Mouse (Mus musculus) fibroblast of lung, adult 2 months (primary cell): ENCODE measurements around the gene Cmss1.

Source experiments
- DNase-seq: peaks from one replicate; pipeline ENCODE4 v3.0.0-alpha.2; 2011; ENCODE audit warnings: low read depth

Cmss1 gene

DNA sequence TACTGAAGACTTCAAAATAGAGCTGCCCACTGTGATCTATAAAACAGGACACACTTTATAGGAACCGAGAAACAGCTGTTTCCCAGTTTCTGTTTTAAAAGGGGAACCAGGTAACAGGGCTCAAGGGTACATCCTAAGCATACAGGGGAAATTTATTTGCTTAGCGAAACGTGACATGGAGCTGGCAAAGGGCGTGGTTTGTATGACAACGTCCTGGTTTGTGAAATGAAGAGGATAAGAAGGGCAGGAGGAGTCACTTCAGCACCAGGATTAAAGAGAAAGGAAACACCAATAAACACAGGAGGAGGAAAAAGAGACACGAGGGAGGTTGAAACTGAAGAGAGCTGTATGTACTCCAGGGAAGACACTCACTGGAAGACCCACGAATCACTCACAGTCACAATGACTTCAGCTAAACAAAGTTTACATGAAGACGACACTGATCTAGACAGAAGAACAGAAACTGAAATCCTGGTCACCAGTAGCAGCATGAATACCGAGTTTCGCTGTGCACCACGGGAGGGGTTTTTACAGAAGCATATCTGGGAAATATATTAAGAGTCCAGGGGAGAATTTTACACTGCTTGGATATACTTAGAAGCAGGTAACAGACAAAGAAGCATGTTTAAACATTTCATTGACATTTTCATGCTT is 269.8 kb downstream of the Cmss1 start:
- no peak for DNase-seq

- no peak for DNase-seq
Observed at GRCm38 (mm10) chr16:57332301-57332700, 274.4 kb downstream of the Cmss1 start.

DNA sequence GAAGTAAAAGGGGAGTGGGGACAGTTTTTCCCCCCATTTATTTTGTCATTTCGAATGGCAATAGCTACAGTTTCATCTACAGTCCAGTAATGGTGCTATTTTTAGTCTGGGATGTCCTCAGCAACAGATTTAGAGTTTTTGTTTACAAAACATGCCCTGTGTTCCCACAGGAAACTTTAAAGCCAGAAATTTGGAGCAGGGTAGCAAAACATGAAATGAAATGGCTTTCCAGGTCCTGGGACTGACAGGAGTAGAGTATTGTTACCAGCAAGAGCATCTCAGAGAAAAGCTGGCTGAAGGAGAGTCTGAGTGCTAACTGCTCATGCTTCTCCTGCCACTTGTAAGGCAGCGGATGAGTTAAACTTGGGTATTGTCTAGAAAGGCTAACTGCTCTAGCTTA is 276.6 kb downstream of the Cmss1 start:
- no peak for DNase-seq

GRCm38 (mm10) chr16:57329028-57329427 is 277.6 kb downstream of the Cmss1 start:
- DNase-seq = no peak

DNA sequence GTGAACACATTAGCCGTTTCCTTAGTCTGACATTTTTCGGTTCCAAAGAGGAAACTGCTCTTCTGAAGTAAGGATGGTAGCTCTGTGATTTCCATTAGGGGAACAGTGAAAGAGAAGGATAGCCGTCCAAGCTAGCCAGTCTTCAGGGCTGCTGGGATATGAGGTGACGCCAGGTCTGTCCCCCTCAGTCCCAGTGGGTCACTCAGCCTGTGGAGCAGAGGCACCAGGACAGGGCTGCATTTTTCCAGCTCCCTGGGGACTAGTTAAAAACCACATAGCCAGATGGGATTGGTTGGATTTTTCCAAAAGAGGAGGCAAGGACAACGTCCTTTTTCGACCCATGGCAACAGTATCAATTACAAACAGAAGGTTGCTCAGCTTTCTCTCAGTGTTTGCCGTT is 279.7 kb downstream of the Cmss1 start:
- no peak for DNase-seq

DNA sequence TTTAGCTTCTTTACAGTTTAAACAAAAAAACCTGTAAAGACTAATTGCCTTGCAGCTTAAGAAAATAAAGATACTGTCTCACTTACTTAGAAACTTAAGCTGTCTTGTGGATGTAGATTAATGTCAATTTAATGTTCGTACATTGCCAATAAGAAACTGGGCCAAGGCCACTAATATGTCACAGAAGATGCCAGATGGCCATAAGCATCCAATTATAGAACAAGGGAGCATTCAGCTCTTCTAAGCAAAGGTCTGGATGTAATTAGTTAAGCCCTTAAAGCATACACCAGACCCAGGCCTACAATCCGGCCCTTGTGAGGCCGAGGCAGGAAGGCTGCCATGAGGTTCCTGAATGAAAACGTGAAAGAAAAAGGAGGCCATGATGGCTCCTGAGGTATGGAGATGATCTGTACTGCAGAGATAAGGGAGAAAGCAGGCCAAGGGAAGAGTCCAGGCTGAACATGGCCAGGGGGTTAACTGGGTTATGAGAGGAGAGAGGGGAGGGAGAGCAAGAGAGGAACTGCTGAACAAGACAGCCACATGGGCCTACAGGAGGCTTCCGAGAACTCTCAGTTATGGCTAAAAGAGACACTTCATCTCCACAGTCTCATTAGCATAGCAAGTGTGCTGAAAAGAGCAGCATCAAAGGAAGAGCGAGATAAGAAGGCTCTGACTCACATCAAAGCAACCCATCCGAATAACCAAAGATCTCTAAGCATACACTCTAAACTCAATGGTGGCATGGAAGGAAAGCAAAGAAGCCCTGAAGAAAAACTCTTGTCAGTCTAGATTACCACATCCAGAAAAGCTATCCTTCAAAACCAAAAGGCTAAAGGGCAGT is 287.2 kb downstream of the Cmss1 start:
- no peak for DNase-seq

DNA sequence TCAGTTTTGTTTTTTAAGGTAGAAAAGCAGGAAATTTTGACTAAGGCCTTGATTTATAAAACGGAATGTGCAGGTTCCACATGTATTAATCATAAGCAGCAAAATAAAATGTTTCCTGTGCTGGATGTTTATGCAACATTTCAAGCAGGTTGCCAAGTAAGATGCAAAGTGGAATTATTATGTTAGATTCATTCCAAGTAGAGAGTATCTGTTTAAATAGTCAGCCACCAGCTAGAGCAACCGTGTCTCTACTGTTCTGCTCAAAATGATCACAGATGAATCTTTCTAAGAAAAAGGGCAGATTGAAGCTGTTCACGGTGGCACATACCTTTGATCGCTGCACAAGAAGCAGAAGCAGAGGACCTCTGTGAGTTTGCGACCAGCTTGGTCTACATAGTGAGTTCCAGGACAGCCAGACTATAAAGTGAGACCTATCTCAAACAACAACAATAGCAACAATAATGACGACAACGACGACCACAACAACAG is 288.0 kb downstream of the Cmss1 start:
- DNase-seq = no peak

DNA sequence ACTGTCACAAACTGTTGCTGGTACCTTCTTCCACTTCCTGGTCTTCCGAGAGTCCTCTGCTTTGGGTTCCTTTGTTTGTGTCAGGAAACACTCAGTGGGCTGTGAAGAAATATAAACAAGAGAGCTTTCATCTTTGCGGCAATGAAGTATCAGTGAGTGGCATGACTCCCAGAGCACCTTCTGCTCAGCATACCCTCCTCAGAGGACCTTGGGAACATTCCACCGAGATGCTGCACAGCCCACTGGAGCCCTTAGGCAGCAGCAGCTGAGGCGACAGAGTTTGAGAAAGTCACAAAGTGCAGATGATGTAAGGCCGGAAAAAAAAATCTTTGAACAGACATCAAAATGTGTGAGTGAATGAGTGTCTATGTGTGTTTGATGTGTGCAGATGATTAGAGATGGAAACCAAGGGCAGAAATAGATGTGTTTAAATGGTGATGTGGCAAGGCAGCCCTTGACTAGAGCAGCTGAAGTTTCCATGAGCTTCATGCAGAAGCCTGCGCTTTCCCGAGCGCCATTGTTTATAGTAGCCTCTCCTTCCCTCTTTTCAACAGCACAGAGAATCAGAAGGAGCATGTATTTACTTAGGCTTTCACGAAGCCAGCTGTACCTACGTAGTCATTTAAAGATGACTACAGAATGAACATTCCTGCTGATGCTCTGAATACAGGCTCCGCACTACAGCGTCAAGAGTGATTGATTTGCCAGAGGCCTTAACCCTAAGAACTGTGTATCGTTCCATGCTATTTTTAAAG is 288.6 kb downstream of the Cmss1 start:
- no peak for DNase-seq

DNA sequence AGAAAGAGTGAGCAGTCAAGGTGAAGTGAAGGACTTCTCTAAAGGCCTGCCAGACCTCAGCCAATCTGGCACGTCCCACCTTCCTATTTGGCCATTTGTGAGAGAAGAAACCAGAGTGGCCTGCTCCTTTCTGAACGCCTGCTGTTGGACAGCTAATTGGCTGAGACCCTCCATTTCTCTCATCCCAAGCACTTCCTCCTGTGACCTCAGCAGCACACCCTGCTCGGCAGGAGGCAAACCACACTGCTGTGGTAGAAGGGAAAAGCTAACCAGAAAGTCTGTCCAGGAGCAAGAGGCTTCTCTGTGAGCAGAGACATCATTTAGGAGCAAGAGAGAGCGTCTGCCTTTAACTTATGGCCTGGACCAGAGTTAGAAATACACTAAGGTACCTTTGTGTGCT is 289.5 kb downstream of the Cmss1 start:
- DNase-seq = no peak

DNA sequence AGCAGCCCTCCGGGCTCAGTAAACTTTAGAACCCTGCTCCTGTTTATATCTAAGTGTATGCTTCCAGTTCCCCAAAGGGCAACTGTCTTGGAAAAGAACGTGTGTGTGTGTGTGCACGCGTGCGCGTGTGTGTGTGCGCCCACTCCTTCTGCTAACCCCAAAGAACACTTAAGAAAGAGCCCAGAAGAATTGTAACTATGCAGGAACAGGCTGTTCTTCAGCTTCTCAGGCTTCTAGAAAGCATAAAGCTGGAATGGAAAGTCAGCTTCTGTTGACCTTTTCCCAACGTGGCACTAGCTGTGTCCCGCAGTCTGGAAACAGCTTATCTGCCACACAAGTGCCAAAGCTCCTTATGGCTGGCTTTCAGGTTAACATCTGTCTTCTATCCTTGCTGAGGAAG is 291.6 kb downstream of the Cmss1 start:
- DNase-seq = no peak

GRCm38 (mm10) chr16:57314236-57314635 is 292.4 kb downstream of the Cmss1 start:
- no peak for DNase-seq

GRCm38 (mm10) chr16:57313487-57313886 is 293.2 kb downstream of the Cmss1 start:
- no peak for DNase-seq

- DNase-seq = no peak
Observed at GRCm38 (mm10) chr16:57312130-57312529, 294.5 kb downstream of the Cmss1 start.

DNA sequence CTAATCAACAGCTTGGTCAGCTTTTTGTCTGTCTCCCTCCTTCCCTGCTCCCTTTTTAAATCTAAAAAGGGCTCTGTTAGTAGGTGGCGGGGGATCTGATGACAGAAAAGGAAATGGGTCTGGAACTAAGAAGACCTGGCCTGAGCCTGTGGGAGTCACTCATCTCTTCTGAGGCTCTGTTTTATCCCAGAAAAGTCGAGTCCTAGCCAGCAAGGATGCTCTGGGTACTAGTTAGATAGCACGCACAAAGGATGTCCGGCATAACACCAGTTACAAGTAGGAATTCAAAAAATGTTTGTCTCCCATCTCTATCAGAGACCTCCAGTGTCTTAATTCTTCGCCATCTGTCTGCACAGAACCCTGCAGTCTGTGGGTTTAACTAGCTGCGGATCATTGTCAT is 301.2 kb downstream of the Cmss1 start:
- no peak for DNase-seq

DNA sequence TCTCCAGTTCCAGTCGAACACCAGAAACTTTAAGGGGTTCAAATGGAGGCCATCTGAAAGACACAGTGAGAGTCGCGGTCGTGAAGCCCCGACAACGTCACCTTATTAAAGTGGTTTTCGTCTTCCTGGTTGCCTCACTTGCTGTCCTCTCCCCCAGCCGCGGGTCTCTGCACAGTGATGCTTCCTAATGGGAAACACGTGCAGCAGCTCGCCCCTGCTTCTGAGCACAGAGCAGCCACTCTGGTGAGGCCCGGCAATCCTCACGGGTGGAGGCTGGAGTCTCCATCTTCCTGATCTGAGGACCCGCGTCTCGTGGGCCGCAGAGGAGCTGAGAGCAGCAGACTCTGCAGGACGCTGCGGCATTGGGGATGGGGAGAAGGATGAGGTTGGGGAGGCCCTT is 302.9 kb downstream of the Cmss1 start:
- no peak for DNase-seq

DNA sequence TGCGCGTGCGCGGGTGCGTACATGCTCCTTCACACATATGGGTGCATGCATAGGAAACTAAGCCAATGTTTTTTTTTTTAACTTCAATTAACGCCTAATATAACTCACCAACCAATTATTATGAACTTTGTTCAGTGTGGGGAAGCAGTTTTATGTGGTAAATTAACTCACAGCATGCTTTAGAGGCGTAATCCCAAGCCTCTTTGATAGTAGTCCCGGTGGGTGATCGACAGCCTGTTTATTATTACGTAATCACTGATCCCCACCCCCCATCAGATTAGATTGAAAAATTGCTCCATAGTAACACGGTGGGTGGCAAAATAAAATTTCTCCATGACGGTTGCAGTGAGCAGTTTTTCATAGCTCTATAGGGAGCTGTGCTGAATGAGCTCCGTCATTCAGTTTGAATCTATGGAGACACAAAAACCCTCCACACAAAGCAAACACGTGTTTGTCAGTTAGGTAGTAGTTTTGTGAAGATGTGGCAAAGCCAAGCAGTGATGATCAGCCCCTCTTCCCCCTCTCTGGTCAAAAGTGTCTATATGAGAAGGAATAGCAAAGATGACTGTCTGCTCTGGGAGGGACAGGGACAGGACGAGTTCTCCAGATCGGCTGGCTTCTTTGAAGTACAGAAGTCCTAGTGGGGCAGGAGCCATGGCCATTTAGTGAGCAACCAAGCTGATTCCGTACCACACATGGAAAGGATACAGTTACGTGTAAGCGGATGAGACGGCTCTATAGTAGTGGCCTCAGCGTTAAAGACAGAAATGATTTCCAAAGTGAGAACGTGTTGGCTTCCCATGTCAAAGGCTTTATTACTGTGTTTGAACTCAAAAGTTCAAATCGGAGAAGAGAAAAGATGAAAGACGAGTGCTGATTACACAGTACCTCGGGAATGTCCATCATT is 303.6 kb downstream of the Cmss1 start:
- DNase-seq = no peak

DNA sequence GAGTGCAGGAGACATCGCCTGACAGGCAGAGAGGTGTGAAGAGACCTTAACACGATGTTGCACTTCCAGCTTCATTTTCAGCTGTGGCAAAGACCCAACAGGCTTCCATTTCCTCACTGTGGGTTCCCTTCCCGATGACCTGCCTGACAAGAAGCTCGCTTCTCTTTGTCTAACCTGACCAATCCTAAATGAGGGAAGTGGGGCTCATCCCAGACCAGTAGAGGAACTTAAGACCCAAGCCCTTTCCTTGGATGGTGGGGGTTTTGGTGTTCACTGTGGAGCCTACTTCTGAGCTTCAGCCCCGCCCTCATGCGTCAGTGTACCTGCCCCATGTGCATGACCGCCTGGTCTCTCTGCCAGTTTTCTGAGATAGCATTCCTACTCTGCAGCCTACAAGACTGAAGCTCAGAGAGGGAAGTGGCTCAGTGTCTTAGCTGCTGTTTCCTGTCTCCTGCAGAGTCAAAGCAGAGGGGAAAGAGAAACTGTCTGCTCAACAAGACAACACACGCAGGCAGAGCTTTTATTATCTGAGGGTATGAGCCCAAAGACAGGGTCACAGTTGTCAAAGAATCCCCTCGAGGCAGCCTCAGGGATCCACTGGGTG is 305.1 kb downstream of the Cmss1 start:
- DNase-seq = no peak

DNA sequence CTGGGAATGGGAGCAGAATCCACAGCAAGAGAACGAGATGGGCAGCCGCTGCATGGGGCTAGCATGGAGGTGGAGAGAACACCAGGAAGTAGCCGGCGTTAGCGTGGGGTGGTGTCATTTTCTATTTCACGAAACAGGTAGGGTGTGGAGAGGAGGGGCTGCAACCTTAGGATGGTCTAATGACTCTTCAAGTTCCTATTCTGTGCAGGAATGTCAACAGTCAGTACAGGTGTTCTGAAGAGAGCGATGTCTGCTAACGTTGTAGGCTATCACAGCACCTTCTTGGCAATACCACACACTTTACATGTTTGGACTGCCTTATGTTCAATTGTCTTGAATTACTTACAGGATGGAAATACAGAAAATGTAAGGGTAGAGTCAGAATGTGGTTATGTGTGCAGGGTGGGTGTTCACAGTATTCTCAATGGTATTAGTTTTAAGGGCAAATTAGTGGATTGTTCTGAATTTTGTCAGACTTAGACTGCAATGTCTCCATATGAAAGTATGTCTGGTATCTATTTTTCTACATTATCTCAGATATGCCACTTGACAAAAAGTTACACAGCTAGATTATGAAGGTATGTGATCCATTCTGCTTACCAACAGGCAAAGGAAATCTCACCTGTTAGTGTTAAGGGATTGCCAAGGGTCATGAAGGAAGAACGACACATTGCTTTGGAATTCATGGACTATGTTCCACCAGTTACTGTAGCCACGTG is 311.3 kb downstream of the Cmss1 start:
- no peak for DNase-seq

DNA sequence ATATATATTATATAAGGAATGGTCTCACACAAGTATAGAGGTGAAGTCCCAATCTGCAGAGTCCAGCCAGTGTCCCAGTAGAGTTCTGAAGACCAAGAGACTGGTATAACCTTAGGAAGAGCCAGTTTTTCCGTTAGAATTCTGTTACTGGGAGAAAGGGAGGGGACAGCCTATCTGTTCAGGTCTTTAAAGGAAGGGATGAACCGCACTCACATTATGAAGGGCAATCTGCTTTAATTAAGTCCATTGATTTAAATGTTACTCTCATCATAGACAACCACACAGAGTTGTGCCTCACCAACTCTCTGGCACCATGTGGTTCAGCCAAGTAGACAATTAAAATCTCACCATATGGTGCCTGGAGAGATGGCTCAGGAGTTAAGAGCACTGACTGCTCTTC is 313.9 kb downstream of the Cmss1 start, which contains the start of gene Tmem30c:
Tmem30c (minus strand) TSS at position 101 of the 400 bp plus-strand sequence.
- no peak for DNase-seq

- no peak for DNase-seq
Observed at GRCm38 (mm10) chr16:57292296-57292695, 314.4 kb downstream of the Cmss1 start.

DNA sequence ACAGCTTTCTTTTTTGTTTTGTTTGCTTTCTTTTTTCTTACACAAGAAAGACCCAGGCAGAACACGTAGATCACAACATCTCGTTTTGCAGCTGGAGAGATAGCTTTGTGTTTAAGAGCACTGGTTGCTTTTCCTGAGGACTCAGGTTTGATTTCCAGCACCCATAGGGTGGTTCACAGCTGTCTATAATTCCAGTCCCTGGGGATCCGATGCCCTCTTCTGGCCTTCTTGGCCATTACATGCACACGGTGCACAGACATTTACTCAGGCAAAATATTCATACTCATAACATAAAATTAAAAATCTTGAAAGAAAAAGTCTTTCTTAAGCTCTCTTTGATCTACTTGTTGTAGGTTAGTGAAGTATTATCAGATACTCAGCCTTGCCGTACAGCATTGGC is 315.0 kb downstream of the Cmss1 start:
- no peak for DNase-seq
